Mouse (Mus musculus) G1E (cell line): ENCODE results near the gene St8sia1.

Experiments
- CTCF ChIP-seq: IDR thresholded peaks from 2 replicates; pipeline ENCODE4 v1.5.1; 2012; ENCODE audit warnings: low read depth, low read length, inconsistent platforms, mixed read lengths
- GATA1 ChIP-seq: IDR thresholded peaks from 2 replicates; pipeline ENCODE4 v1.6.1; 2012; ENCODE audit warnings: borderline replicate concordance, low read length, inconsistent platforms, mixed read lengths

GRCm38 (mm10) chr6:142823008-142823787 lies 141.1 kb downstream of the St8sia1 start:
- TF ChIP-seq CTCF (no peak), GATA1 (no peak)
